Mouse (Mus musculus) lung, embryonic 15.5 days (tissue): ENCODE results near the gene Fndc3b. TPM values are rescaled to one million over a fixed set of nuclear protein-coding genes. Genes with fewer than 3 reads are reported as not detected.

Experiments
- ATAC-seq: fragments of 200-750 bp; cut with Nextera tagmentation; 2 replicates; pipeline ENCODE4 v1.8.0; 2017; ENCODE audit warnings: moderate number of reproducible peaks, borderline replicate concordance; ENCODE audit not compliant: low FRiP score, low TSS enrichment; ENCODE audit errors: extremely low read depth
- H3K27ac ChIP-seq: fragments of 300-500 bp; sonication (generic); 2 replicates; pipeline ENCODE4 v1.5.1; 2015; ENCODE audit warnings: moderate library complexity, mild to moderate bottlenecking, inconsistent platforms
- H3K27me3 ChIP-seq: fragments of 300-500 bp; sonication (generic); 2 replicates; pipeline ENCODE4 v1.6.1; 2015; ENCODE audit warnings: inconsistent platforms
- H3K36me3 ChIP-seq: fragments of 300-500 bp; sonication (generic); 2 replicates; pipeline ENCODE4 v1.6.1; 2015; ENCODE audit warnings: inconsistent platforms
- H3K4me1 ChIP-seq: fragments of 300-500 bp; sonication (generic); 2 replicates; pipeline ENCODE4 v1.6.1; 2015; ENCODE audit warnings: inconsistent platforms
- H3K4me2 ChIP-seq: fragments of 300-500 bp; sonication (generic); 2 replicates; pipeline ENCODE4 v1.6.1; 2015; ENCODE audit warnings: inconsistent platforms, mild to moderate bottlenecking, moderate library complexity
- H3K4me3 ChIP-seq: fragments of 300-500 bp; sonication (generic); 2 replicates; pipeline ENCODE4 v1.5.1; 2015; ENCODE audit warnings: mild to moderate bottlenecking, inconsistent platforms
- H3K9ac ChIP-seq: fragments of 300-500 bp; sonication (generic); 2 replicates; pipeline ENCODE4 v1.6.1; 2015; ENCODE audit warnings: inconsistent platforms
- H3K9me3 ChIP-seq: fragments of 300-500 bp; sonication (generic); 2 replicates; pipeline ENCODE4 v1.6.1; 2016; ENCODE audit warnings: inconsistent platforms
- WGBS: fragments of 180-500 bp; shearing (Covaris S2); methylation state at CpG from one replicate; pipeline ENCODE4 v1.1.7; 2015; 5-methylcytosine and 5-hydroxymethylcytosine counted together
- polyA plus RNA-seq: library from polyadenylated mRNA; unstranded; fragments of >200 nt; fragmentation: Nextera tagmentation; extraction: Ambion mirVana; gene quantifications from 2 replicates; pipeline ENCODE4 v1.2.1, GENCODE M21; 2015

Gene Fndc3b
- polyA plus RNA-seq, 1 experiment from 2014 or later = 35.7 TPM

DNA sequence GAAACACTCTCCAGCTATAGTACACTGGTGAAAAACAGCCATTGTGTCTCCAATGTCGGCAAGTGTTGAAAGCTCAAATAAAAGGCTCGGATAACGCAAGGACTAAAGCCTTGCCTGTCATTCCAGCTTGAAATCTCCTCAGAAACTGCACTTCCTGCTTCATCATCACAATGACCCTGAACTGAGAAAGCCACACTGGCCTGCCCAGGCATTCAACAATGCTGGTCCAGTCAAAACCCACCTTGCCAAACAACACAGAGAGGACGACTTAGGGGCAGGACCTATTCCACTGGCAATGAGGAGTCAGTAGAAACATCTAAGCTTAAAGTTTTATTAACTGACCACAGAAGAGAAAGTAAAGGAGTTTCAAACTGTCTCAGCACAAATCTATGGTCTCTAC, 6.1 kb downstream of the Fndc3b start:
- 32% methylated on average over 4 of the region's 4 CpGs for WGBS
- H3K4me1 ChIP-seq = peaks cover 51% of the 10 kb centered on the region
- H3K27ac ChIP-seq = peak overlapping the region; percentile 26; the same call in 1 of the 2 replicates
- no peaks in the 10 kb centered on the region for H3K9me3 ChIP-seq
- H3K4me2 ChIP-seq = no peak overlapping the region
- H3K4me3 ChIP-seq = no peak overlapping the region
- no peak for ATAC-seq
- no peaks in the 10 kb centered on the region for H3K27me3 ChIP-seq
- H3K9ac ChIP-seq = no peak overlapping the region
- 0 out of 2 replicates have a peak, but pooled peaks cover 5% of the 10 kb centered on the region for H3K36me3 ChIP-seq

DNA sequence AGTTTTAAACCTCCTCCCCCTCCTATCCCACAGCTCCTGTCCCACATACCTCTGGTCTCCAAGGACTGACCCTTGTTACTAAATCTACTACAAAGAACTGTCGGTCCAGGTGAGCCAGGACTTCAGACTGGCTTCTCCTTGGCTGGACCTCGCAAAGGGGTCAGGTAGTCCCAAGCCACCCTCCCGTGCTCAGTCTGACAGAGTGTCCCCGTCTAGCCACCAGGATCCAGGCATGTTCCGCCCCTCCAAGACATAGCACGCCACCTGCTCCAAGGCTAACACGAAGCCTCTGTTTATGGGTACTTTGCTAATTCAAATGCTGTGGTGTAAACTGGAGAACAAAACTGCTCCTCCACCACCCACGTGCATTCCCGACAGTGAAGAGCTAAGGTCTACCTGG, 6.5 kb downstream of the Fndc3b start:
- H3K9me3 ChIP-seq = no peaks in the 10 kb centered on the region
- H3K9ac ChIP-seq = no peak overlapping the region
- H3K4me2 ChIP-seq = no peak overlapping the region
- WGBS = 70% methylated on average over 9 of the region's 9 CpGs
- no peaks in the 10 kb centered on the region for H3K27me3 ChIP-seq
- H3K36me3 ChIP-seq = 0 out of 2 replicates have a peak, but pooled peaks cover 5% of the 10 kb centered on the region
- H3K27ac ChIP-seq = 0 out of 2 replicates have a peak overlapping the region, but pooled peaks have one; percentile 26
- H3K4me1 ChIP-seq = peaks cover 53% of the 10 kb centered on the region
- ATAC-seq = no peak
- H3K4me3 ChIP-seq = no peak overlapping the region

DNA sequence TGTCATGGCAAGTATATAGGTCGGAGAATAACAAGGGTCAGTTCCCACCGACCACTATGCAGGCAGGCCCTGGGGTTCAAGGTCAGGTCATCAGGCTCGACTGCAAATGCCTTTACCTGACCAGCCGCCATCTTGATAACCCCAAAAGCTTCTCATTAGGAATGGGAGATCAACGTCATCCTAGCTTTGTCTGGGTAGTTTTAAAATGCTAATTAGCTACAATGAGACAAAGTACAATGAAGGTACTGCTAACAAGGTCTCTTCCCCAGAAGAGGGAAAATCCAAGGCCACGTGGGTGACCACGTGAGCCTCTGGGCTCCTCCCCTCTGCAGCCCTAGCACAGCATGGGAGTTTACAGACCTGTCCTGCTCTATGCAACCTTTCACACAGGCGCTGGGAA, 7.6 kb downstream of the Fndc3b start:
- no peak overlapping the region for H3K9ac ChIP-seq
- H3K4me2 ChIP-seq = no peak overlapping the region
- ATAC-seq = no peak
- 0 out of 2 replicates have a peak, but pooled peaks cover 5% of the 10 kb centered on the region for H3K36me3 ChIP-seq
- no peak overlapping the region for H3K27ac ChIP-seq
- no peaks in the 10 kb centered on the region for H3K27me3 ChIP-seq
- 85% methylated on average over 8 of the region's 8 CpGs for WGBS
- H3K4me1 ChIP-seq = peaks cover 54% of the 10 kb centered on the region
- no peak overlapping the region for H3K4me3 ChIP-seq
- H3K9me3 ChIP-seq = no peaks in the 10 kb centered on the region

DNA sequence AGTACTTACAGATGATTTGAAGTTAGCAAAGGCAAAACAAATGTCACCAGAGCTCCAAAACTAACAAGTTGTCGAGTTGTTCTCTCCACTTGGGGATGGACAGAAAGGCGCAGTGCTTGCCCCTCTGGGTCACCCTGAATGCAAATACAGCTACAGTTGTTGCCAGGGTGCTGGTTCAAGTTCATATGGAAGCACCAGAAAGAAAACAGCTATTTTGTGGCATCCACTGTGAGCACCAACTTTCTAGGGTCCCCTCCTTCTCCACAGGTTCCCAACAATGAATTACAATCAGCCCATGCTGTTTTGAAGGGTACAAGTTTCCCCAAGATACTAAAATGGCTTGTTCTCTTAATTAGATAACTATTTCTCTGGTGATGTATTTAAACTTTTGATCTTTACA, 8.0 kb downstream of the Fndc3b start:
- Histone ChIP-seq H3K4me1 (peaks cover 51% of the 10 kb centered on the region), H3K27me3 (no peaks in the 10 kb centered on the region), H3K9ac (no peak overlapping the region), H3K9me3 (no peaks in the 10 kb centered on the region), H3K36me3 (0 out of 2 replicates have a peak, but pooled peaks cover 5% of the 10 kb centered on the region), H3K4me2 (no peak overlapping the region), H3K27ac (no peak overlapping the region), H3K4me3 (no peak overlapping the region)
- WGBS = 82% methylated on average over 2 of the region's 2 CpGs
- no peak for ATAC-seq

DNA sequence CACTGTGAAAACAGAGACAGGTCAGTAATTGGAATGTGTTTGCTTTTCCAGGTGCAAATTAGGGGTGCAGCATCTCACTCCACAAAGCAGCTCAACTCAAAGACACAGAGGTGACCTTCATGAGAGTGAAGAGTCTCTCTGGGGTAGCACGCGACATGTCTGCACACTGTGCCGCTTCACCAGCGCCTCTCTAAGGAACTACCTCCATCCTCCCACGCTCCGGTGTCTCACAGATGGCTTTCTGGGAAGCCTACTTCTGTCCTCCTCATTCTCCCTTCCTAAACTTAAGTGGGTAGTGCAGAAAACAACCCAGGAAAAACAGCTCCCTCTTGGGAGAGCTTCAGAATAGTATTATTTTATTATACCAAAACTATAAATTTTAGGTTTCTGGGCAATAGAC, 12.4 kb downstream of the Fndc3b start:
- Histone ChIP-seq H3K4me3 (no peak overlapping the region), H3K36me3 (0 out of 2 replicates have a peak, but pooled peaks cover 5% of the 10 kb centered on the region), H3K4me1 (peaks cover 39% of the 10 kb centered on the region), H3K9ac (no peak overlapping the region), H3K27me3 (no peaks in the 10 kb centered on the region), H3K9me3 (no peaks in the 10 kb centered on the region), H3K27ac (no peak overlapping the region), H3K4me2 (no peak overlapping the region)
- ATAC-seq = no peak
- WGBS = 93% methylated on average over 6 of the region's 6 CpGs

DNA sequence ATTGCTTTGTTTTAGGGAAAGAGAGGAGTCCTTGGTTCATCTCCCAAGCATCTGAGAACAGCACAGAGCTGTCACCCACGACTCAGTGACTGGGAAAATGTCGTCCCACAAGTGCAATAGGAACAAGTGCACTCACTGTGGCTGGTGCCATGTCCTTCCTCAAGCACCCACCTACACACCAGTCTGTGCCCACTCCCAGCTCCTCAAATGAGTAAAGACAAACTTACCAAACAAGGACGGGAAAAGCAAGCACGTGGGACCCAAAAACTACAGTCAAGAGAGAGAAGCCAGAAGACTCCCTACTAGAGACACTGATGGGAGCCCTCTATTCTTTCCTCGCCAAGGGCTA, 14.7 kb downstream of the Fndc3b start:
- Histone ChIP-seq H3K27ac (no peak overlapping the region), H3K36me3 (no peaks in the 10 kb centered on the region), H3K4me3 (no peak overlapping the region), H3K4me2 (no peak overlapping the region), H3K9me3 (no peaks in the 10 kb centered on the region), H3K9ac (no peak overlapping the region), H3K4me1 (peaks cover 58% of the 10 kb centered on the region), H3K27me3 (no peaks in the 10 kb centered on the region)
- no peak for ATAC-seq
- 52% methylated on average over 5 of the region's 5 CpGs for WGBS

DNA sequence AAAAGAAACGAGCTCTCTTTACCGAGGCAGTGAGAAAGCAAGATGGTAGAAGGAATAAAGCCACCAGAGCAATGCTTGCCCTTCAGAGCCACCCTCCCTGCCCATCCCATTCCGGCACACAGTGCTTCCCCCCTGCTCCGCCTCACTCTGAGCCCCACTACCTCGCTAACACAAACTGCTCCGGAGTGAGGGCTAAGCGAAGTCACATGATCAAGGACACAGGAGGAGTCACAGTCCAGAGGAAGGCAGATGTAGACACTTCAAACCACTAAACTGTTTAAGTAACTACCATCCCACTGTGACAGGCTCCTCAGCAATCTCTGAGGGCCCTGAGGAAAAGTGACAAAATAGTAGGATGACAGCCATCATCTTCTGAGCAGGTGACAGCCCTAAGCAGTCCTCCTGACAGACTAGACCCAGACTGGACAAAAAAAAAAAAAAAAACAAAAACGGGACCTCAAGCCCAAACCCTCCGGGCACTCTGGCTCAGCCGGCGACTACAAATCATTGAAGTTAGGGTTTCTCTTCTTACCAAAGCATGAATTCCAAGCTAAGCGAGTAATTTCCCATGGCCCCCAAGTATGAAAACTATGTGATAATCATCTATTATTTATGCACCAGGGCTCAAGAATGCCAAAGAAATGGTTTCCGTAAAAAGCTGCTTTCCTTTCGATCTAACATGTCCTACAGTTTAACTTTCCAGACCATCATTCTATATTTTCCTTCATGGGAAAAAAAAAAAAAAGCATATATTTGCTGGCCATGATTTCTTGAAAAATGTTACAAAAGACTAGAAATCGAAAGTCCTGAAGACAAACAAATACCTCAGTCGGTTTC, 15.3 kb downstream of the Fndc3b start:
- no peak for ATAC-seq
- Histone ChIP-seq H3K27ac (no peak overlapping the region), H3K4me1 (peaks cover 61% of the 10 kb centered on the region)

DNA sequence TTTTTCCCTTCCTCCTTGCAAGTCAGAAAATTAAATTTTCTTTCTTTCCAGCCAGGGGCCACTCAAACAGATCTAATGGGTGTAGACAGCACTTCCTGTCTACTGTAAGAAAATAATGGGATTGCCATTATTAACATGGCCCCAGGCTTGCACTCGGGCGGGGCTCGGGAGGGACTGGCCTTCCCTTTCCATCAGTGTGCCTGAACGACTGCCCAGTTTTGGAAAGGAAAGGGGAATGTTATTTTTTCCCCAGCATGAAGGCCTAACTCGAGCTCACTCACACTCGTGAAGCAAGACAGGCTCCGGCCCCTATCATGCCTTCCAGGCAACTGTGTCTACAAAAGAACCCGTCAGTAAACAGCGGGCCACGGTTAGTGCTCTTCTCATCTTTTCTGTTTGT, 16.5 kb downstream of the Fndc3b start:
- Histone ChIP-seq H3K27ac (no peak overlapping the region), H3K9ac (no peak overlapping the region), H3K36me3 (no peaks in the 10 kb centered on the region), H3K4me1 (peaks cover 64% of the 10 kb centered on the region), H3K4me3 (no peak overlapping the region), H3K27me3 (no peaks in the 10 kb centered on the region), H3K9me3 (no peaks in the 10 kb centered on the region), H3K4me2 (no peak overlapping the region)
- 57% methylated on average over 10 of the region's 10 CpGs for WGBS
- ATAC-seq = no peak

More for the DNA sequence above, 15.3 kb downstream of the Fndc3b start:
- Histone ChIP-seq H3K27me3 (no peaks in the 10 kb centered on the region), H3K4me3 (no peak overlapping the region), H3K9ac (no peak overlapping the region), H3K9me3 (no peaks in the 10 kb centered on the region), H3K36me3 (no peaks in the 10 kb centered on the region), H3K4me2 (no peak overlapping the region)
- 55% methylated on average over 16 of the region's 16 CpGs for WGBS

DNA sequence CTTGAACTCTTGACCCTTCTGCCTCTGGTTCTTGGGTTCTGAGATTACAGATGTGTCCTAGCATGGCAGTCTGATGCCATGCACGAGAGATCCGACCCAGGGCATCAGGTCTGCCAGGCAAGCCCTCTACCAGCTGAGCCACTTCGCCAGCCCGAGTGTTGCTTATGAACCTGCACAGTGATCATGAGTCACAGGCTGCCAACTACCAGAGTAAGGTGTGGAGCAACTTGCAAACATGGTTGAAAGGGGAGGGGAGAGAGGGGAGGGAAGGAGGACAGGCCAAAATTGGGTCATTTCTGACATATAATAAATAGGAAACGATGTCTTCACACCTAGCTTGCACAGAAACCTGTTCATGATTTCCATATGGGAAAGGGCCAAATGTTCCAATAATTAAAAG, 17.0 kb downstream of the Fndc3b start:
- no peak overlapping the region for H3K4me2 ChIP-seq
- no peak overlapping the region for H3K9ac ChIP-seq
- H3K4me1 ChIP-seq = peaks cover 69% of the 10 kb centered on the region
- 87% methylated on average over 5 of the region's 5 CpGs for WGBS
- no peak overlapping the region for H3K27ac ChIP-seq
- no peaks in the 10 kb centered on the region for H3K36me3 ChIP-seq
- no peaks in the 10 kb centered on the region for H3K9me3 ChIP-seq
- H3K4me3 ChIP-seq = no peak overlapping the region
- no peak for ATAC-seq
- no peaks in the 10 kb centered on the region for H3K27me3 ChIP-seq

DNA sequence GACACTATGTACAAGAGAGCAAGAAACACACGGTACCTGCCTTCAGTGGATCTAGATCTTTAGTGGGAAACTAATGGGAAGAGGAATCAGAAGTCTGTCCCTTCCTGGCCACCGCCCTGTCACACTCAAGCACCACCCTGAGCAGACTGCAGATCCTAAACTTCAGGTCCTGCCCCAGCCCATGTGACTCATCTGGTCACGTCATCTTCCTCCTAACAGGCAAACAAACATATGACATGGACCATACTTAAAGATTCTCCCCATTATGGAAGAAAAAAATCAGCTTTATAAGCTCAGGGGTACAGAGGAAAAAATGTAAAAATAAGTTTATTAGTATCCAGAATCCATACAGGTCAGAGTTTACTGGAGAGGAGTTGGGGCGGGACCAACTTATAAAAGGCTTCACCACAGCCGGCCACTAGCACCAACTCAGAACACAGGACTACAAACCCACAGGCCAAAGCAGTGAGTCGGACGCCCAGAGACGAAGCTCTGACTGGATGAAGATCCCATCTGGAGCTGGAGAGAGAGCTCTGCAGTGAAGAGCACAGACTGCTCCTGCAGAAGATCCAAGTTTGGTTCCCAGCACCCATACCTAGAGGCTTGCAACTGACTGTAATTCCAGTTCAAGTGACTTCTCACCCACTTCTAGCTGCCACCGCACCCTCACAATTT, 19.5 kb downstream of the Fndc3b start:
- H3K4me3 ChIP-seq = no peak overlapping the region
- H3K27me3 ChIP-seq = no peaks in the 10 kb centered on the region
- peaks cover 82% of the 10 kb centered on the region for H3K4me1 ChIP-seq
- ATAC-seq = no peak
- WGBS = 69% methylated on average over 9 of the region's 9 CpGs
- no peaks in the 10 kb centered on the region for H3K9me3 ChIP-seq
- no peak overlapping the region for H3K9ac ChIP-seq
- H3K36me3 ChIP-seq = no peaks in the 10 kb centered on the region
- peak overlapping the region; percentile 31 for H3K27ac ChIP-seq
- no peak overlapping the region for H3K4me2 ChIP-seq

DNA sequence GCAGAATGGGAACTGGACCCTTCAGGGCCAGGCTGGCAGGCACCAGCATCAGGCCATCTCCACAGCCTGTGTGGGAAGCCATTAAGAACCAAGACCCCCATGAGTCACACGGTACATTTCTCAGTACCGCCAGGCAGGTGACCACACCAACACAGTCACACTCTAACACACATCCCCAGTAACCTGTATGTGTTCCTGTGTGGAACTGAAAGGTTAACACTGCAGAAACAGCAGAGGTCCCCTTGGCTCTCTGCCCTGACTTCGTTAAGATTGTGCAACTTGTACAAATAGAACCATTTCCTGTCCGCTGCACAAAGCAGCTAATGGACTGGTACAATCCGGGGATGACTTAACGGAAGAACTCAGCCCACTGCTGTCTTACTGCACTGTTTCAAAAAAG, 21.1 kb downstream of the Fndc3b start:
- H3K4me2 ChIP-seq = peak overlapping the region; percentile 46
- H3K4me3 ChIP-seq = no peak overlapping the region
- peak; percentile 78 for ATAC-seq
- H3K9me3 ChIP-seq = no peaks in the 10 kb centered on the region
- 14% methylated on average over 6 of the region's 6 CpGs for WGBS
- peak overlapping the region; percentile 93 for H3K27ac ChIP-seq
- H3K4me1 ChIP-seq = peaks cover 82% of the 10 kb centered on the region
- no peaks in the 10 kb centered on the region for H3K36me3 ChIP-seq
- H3K9ac ChIP-seq = no peak overlapping the region
- H3K27me3 ChIP-seq = no peaks in the 10 kb centered on the region
